Mouse (Mus musculus) left cerebral cortex, adult 2 months (tissue): ENCODE measurements at regions not wholly inside any gene's neighbourhood (a gene's known extent, or its start where the extent isn't known, plus 50 kb on each side); places are given as distances from the start of the nearest gene placed in this dataset.

Source experiments
- DNase-seq, 2 experiments: peaks; one replicate each; pipeline ENCODE4 v3.0.0; 2021 to 2022; ENCODE audit warnings: low spot score in 2 of 2, mixed read lengths in 1 of 2; ENCODE audit errors: extremely low spot score in 1 of 2
- H3K27ac ChIP-seq: fragments of 200-600 bp; 2 replicates; pipeline ENCODE4 v1.8.1; 2022
- H3K4me3 ChIP-seq: fragments of 200-600 bp; 2 replicates; pipeline ENCODE4 v1.8.1; 2022
- CTCF ChIP-seq: fragments of 200-600 bp; IDR thresholded peaks from 2 replicates; pipeline ENCODE4 v1.8.1; 2022; ENCODE audit warnings: antibody characterized with exemption, mild to moderate bottlenecking, moderate library complexity
- intact Hi-C: fragments of 180-260 bp; cut with DNase I; formaldehyde crosslinking; loops from one replicate; pipeline ENCODE4 v1.15.1; 2025

DNA sequence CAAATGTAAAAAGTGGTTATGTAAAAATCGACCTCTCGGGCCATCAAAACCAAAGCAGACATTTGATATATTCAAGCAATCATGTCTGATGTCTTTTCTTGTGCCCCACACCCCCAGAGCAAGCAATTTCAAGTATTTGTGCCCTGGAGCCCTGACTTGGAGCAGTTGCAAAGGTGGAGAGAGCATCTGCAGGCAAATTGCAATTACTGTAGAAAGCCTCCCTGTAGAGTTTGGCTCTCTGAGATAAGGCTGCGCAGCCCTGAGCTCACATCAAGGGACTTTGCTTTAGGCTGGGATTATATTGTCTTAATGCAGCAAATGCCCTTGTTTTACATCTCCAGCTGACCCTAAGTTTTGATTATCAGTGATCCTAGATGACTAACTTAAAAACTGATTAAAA lies 147.3 kb downstream of the Dyrk2 start:
- Histone ChIP-seq H3K27ac (no peak overlapping the region), H3K4me3 (no peak overlapping the region)
- DNase-seq, result no peak
- no peak for TF ChIP-seq CTCF
- intact Hi-C loops, result no loop called here

DNA sequence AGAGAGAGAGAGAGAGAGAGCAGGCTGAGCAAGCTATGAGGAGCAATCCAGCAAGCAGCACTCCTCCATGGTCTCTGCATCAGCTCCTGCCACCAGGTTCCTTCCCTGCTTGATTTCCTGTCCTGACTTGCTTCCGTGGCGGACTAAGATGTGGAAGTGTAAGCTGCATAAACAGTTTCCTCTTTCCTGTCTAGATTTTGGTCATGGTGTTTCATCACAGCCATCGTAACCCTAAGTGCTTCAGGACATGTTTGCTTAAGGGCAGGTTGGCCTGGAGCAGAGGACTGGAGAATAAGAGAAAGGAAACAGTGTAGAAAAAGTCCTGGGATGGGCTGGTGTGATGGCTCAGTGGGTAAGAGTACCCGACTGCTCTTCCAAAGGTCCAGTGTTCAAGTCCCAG lies 133.9 kb downstream of the Dyrk2 start:
- DNase-seq, result no peak
- Histone ChIP-seq H3K4me3 (no peak overlapping the region), H3K27ac (no peak overlapping the region)
- intact Hi-C loops, result no loop called here
- no peak for TF ChIP-seq CTCF

DNA sequence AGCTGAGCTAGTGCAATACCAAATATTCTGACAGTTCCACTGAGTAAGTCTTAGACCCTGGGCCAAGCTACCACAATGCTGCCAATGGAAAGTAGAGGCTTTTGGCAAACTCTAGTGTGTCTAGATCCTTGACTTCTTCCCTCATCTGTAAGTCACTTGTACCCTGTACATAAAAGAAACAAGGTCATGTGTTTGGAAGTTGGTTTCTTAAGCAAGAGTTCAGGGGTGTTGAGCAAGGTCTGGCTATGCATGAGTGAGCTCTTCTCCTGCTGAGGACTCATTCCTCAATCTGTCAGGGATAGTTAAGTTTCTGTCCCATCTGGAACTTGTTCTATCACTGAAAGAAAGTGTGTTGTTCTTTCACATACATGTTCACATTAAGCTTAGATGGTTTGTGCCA lies 132.9 kb downstream of the Dyrk2 start:
- no peak for TF ChIP-seq CTCF
- Histone ChIP-seq H3K4me3 (no peak overlapping the region), H3K27ac (no peak overlapping the region)
- intact Hi-C loops, result no loop called here
- DNase-seq, result no peak

DNA sequence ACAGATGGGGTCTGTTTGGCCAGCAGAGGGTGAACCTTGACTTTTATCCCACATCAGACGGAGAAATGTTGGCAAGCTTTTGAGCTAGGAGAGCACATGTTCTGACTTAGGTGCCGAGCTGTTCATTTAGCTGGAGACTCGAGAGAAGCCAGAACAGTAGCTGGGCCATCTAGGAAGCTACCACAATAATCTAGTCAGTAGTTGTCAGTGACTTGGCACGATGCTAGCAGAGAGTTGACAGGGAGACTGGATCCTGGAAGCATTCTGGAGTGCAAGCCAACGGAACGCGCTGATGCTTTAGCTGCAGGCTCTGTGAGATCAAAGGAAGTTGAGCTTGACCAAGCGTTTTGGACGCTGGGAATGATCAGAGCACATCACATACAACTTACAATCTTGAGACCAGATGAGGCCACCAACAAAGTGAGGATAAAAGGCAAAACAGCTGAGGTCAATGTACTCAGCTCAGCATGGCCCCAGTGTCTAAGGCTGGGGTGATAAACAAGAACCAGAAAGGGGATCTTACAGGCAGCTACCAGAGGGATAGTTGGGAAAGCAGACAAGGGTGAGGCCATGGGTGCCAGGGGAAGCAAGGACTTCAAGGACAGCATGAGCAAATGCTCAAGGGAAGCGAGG lies 130.0 kb downstream of the Dyrk2 start:
- intact Hi-C loops, result no loop called here

DNA sequence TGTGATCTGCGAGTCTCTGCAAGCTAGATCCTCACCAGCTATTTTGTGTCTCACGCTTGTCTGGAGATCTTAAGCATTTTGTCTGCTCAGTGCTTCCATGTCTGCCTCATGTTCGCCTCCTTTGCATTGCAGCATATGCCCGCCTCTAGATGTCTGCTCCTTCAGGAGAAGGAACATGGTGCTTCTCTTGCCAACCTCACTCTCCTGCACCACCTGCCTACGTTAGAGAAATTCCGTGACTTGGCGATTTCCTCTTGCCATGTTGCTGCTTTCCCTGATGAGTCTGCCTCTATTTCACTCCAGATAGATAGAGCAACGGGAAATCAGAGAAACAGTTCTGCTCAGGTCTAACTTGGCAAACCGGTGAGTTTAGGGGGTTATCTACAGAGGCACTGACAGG lies 126.2 kb downstream of the Dyrk2 start:
- Histone ChIP-seq H3K4me3 (no peak overlapping the region), H3K27ac (peak overlapping the region; percentile 47)
- no peak; the same call in 1 of the 2 replicates for TF ChIP-seq CTCF
- no peak for DNase-seq
- intact Hi-C loops, result no loop called here

More for the DNA sequence above, 130.0 kb downstream of the Dyrk2 start:
- no peak for TF ChIP-seq CTCF
- no peak for DNase-seq
- Histone ChIP-seq H3K4me3 (no peak overlapping the region), H3K27ac (no peak overlapping the region)

DNA sequence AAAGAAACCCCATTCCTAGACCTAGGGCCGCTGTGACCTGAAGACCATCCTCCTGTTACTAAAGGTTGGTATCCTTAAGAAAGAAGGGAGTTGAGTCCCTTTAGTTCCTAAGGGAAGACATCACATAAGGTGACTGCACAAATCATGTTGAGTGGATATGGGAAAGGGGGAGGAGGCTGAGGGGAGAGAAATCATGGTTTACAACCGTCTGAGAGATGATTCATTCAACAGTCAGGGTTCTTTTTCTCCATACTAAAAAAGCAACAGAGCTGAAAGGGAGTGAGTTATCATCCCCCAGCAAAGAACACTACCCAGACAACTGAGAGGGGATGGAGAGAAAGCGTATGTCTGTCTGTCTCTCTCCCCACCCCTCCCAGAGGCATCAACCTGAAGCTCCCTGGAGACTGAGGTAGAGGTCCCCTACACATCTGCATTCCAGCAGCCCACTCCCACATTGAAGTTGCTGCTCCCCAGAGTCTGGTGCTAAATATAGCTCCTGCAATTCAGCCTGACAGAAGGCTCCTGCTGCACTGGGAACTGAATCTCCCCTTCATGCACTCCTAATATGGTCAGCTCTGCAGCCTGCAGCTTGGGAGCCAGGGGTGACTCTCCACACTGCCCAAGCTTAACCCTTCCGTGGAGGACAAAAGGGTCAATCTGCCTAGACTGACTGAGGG lies 123.2 kb downstream of the Dyrk2 start:
- intact Hi-C loops, result no loop called here
- TF ChIP-seq CTCF, result no peak
- Histone ChIP-seq H3K4me3 (no peak overlapping the region), H3K27ac (peak overlapping the region; percentile 90)
- DNase-seq, result peak; percentile 17 to 44

DNA sequence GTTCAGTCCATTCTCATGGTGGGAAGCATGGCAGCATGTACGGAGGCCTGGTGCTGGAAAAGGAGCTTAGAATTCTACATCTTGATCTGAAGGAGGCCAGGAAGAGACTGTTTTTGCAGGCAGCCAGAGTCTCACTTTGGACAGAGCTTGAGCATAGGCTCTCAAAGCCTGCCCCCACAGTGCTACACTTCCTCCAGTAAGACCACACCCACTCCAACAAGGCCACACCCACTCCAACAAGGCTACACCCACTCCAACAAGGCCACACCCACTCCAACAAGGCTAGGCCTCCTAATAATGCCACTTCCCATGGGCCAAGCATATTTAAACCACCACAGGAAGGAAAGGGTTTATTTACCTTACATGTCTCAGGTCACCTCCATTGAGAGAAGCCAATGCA lies 121.0 kb downstream of the Dyrk2 start:
- DNase-seq, result no peak
- no peak for TF ChIP-seq CTCF
- Histone ChIP-seq H3K4me3 (no peak overlapping the region), H3K27ac (no peak overlapping the region)
- intact Hi-C loops, result no loop called here

DNA sequence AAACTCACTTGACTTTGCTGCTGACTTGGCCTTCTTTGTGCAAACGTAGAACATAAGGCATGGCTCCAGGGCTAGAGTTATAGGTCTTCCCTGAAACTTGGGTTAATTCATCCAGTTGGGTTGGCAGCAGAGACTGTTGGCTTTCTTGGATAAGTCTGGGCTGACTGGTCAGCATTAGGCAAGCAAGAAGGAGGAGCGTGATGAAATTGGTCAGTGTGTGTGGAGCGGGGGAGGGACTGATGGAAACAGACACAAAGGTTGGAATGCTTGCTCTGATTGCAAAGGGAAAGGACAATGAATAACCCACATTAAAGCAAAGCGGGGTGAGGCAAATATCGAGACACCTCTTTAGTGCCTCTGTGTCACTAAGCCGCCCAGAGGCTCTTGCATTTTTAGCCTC lies 120.3 kb downstream of the Dyrk2 start:
- intact Hi-C loops, result no loop called here
- TF ChIP-seq CTCF, result no peak
- no peak overlapping the region for H3K27ac ChIP-seq
- no peak for DNase-seq
- H3K4me3 ChIP-seq, result no peak overlapping the region

DNA sequence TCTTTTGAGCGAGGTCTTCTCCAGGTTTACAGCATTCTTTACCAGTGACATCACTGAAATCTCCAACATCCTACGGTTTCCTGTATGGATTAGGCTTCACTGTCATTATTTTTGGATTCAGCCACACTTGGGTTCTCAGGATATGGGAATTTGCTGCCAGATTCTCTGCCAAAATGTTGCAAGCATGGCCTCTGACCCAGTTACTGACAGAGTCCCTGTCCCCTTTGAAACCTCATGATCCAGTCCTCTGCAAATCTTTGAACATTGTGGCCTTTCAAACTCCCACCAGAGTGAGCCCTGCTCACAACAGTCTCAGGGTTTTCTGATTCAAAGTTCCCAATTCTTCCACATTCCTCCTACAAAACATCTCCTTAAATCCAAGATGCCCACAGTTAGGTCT lies 118.9 kb downstream of the Dyrk2 start:
- no peak for TF ChIP-seq CTCF
- intact Hi-C loops, result no loop called here
- DNase-seq, result no peak
- no peak overlapping the region for H3K4me3 ChIP-seq
- no peak overlapping the region for H3K27ac ChIP-seq

DNA sequence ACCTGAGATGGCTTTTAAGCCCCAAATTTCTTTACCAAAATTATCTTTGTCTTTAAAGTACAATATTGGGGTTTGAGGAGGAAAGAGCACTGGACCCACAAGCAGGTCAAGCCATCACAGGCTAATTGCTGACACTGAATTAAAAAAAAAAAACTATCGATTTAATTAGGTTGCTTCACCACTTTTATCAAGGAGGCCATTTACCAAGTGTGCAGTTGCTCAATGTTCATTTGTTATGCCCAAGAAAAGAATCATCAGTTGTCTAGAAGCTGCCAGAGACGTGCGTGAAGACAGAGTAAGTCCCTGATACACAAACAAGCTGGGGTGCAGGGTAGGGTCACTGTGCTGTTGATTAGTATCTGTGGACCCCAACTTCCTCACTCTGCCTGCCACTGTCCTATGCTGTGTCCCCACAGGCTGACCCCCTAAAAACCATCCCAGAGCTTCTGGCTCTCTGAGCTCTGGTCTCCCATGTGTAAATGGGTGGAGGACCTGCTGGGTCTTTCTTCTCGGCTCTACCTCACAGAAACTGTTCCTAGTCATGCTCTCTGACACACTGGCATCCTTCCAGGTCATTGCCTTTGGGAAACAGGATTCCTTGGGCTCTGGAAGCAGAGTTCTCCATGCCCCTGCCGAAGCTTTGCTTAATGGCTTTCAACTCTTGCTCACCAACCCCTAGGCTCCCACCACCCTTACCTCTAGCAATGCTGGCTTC lies 116.8 kb downstream of the Dyrk2 start:
- no peak for TF ChIP-seq CTCF
- DNase-seq, result no peak
- H3K27ac ChIP-seq, result no peak overlapping the region
- intact Hi-C loops, result no loop called here
- H3K4me3 ChIP-seq, result no peak overlapping the region

DNA sequence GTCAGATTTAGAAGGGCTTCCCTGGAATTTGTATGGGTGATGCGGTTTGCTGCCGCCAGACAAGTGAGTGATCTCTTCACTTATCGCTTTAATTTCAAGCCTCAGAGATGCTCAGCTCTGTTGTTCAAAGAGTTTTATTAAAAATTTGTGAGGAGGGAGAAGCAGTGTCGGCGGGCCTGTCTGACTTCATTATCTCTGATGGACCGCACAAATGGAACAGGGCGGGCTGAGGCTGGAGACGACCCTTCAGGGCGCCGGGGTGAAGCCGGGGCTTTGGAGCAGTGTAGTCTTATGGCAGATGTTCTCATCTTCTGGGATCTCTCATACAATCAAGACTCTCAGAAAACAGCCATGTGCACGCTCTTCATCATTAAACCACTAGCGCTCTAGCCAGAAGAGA lies 115.2 kb downstream of the Dyrk2 start:
- no peak for DNase-seq
- Histone ChIP-seq H3K4me3 (no peak overlapping the region), H3K27ac (no peak overlapping the region)
- intact Hi-C loops, result no loop called here
- TF ChIP-seq CTCF, result no peak

DNA sequence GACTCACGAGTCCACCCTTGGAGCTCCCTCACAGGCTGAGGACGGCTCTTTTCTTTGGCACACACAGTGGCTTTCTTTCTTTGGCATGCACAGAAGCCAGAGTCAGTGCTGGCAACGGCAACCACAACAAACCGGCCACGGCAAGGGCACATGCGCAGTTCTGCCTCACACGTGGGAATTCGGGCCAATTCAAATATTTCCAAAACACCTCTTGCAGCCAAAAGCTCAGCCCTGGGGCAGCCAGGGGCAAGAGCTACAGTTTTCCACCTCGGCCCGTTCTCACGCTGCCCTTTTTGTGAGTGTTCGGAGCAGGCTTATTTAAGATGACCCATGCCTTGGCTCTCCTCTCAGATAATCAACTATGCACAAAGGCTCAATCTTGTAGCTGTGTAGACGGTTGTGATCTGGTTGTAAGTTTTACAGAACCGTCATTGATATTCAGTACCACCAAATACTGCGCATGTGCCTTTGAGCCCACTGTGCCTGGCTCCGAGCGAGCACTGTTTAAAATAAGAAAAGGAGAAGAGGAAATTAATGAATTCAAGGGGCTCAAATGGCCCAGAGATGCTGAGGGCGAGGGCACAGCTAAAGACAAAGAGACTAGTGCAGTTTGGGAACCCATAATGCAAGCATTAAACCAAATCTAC lies 111.1 kb downstream of the Dyrk2 start:
- TF ChIP-seq CTCF, result no peak
- intact Hi-C loops, result no loop called here

More for the DNA sequence above, 111.1 kb downstream of the Dyrk2 start:
- Histone ChIP-seq H3K4me3 (no peak overlapping the region), H3K27ac (no peak overlapping the region)
- DNase-seq, result no peak
